Mouse (Mus musculus) cerebellum, postnatal 4 days (tissue): ENCODE results near the gene Iqgap3.

Source experiments
- DNase-seq, 2 experiments: peaks; one replicate each; pipeline ENCODE4 v3.0.0; 2022; ENCODE audit warnings: low spot score in 2 of 2, mixed read lengths in 1 of 2

The Iqgap3 gene

DNA sequence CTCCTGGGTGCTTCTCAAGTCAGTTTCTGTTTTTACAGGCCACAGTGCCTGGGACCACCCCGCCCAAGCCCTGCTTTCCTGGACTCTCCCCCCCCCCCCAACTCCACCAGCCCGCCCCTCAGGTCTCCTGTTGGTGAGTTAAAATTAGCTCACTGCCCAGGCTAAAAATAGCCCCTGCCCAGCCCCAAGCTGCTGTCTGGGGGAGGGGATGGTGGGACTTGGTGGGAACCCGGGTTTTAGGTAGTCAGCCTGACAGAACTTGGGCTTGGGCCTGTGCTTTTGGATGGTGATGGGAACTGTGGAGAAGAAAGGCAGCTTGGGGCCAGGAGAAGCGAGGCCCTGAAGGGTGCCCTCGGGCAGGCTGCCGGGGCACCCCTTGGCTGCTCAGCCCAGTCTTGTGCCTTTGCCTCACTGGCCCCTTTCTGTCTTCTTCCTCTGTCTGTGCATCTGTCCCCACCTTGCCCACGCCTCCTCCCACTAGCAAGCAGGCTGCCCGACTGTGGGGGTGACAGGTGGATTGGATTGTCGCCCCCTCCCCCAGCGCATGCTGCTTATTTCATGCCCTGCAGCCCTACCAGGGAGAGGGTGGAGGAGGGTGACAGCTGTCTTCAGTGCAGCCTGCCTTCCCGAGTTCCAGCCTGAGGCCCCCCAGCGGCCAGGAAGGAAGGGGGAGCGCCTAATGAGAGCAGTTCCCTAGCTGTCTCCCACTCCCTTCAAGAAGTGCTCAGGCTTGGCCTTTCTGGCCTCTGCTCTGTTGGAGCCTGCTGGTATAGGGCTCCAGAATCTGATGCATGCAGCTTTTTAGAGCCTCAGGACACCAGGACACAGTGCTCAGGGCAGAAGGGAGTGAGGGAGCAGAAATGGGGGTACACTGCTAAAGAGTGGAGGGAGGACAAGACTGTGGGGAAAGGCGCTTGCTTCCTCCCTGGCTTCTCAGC lies 68.6 kb downstream of the Iqgap3 start:
- peak in 1 of 2 experiments; percentile 66 for DNase-seq

DNA sequence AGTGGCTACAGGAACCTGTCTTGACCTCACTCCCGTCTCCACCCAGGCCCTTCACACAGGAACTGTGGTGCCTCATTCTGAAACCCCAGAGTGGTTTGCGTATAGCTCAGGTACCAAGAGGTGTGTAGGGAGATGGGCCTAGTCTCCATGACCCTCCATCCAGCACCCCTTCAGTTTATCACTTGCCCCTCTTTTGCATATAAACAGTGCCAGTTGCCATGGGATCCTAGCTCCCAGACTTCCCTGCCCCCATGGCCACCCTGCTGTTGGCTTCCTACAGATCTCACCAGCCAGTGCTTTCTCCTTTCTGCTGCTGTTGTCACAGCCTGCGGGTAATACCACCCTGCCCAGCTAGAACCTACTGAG lies 69.2 kb downstream of the Iqgap3 start:
- no peak for DNase-seq

DNA sequence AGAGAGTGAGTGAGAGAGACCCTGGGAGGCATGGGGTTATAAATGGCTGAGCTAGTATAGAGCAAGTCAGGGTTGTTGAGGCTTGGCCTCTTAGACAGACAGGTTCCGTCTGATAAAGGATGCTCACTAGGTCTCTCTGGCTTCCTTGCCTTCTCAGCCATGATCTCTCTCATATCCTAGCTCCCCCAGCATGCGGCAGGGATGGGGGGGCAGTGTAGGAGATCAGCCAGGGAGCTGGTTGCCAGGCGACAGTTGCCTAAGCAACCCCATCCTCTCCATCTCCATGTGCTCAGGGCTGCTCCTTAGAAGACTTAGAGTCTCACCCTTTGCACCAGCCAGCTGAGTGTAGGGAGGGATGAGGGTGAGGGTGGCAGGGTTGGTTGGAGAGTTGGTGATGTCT lies 70.3 kb downstream of the Iqgap3 start:
- peak in 1 of 2 experiments; percentile 73 for DNase-seq

DNA sequence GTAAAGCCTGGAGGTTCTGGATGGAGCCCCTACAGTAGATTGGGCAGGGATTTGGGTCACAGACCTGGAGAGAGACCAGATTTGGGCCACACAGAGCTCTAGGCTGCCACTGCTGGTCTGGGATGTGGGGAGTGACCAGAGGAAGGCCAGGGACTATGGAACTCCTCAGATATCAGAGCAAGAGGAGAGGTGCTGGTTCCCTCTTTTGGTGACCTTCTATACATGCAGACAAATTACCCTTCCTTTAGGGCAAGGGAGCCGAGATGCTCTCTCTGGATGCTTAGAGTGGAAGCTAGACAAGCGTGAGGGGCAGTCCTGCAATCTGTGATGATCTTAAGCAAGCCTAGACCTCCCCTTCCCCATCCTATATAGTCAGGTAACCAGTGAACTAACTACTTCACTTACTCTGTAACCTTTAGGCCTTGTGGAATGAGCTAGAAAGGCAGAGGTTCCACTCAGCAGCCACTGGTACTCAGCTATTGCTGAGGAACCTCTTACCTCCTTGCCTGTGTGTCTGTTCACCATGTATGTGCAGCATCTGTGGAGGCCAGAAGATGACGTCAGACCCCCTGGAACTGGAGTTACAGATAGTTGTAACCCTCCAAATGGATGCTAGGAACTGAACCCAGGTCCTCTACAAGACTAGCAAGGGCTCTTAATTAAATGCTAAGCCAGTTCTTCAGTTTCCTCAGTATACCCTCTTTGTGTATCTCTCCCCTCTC lies 71.7 kb downstream of the Iqgap3 start:
- no peak for DNase-seq

DNA sequence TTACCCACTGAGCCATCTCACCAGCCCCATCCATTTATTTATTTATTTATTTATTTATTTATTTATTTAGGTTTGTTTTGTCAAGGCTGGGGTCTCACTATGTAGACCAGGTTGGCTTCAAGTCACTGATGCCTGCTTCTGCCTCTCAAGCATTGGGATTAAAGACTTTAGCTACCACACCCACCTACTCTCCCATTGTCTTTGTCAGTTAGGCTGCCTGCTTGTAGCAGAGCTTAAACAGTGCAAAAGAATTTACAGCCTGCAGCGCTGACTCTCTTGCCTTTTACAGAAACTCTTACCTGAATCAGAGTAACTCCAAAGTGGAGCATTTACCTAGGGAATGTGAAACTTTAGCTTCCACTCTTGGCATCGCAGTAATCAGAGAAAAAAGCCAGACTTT lies 72.5 kb downstream of the Iqgap3 start:
- no peak for DNase-seq

DNA sequence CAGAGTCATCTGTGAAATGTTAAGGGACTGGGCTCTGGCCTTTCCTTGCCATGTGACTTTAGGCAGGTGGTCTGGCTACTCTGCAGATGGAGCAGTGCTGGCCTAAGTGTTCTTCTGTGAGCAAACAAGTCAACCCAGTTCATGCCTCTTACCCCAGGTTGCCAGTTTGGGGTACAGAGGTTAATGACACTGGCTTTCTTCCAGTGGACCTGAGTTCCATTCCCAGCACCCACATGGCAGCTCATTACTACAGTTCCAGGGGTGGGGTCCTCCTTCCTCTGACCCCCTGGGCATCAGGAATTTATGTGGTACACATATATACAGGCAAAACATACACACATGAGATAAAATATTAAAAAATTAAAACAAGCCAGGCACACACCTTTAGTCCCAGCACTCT lies 75.0 kb downstream of the Iqgap3 start:
- DNase-seq, result no peak

DNA sequence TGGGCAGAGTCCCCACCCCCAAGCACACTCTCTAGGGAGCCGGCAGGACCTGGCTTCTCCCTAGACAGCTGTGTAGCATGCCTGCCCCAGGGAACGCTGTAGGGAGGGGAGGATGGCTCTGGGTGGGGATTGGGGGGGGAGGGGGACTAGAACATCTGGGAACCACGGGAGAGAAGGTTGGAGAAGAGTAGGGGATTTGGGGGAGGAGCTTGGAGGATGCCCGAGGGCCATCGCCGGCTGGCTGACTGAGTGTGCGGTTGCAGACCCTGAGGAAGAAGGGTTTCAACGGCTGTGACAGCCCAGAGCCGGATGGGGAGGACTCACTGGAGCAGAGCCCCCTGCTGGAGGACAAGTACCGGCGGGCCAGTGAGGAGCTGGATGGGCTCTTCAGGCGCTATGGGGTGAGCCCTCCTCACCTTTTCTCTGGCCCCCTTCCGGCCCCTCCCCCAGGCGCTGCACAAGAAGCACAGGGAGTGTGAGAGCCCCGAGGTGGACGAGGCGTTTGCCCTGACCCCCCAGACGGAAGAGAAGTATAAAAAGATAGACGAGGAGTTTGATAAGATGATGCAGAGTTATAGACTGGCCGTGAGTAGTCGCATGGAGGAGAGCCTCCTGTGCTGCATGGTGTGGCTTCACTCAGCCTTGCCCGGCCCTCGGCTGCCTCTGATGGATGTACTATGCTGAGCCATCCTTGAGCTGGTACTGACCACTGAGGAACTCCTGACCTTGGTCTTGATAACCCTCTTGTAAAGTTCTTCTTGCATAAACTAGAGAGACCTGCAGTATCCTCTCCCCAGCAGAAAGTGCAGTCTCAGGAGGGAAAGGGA lies 76.2 kb downstream of the Iqgap3 start:
- DNase-seq, result peak in 1 of 2 experiments; percentile 52

DNA sequence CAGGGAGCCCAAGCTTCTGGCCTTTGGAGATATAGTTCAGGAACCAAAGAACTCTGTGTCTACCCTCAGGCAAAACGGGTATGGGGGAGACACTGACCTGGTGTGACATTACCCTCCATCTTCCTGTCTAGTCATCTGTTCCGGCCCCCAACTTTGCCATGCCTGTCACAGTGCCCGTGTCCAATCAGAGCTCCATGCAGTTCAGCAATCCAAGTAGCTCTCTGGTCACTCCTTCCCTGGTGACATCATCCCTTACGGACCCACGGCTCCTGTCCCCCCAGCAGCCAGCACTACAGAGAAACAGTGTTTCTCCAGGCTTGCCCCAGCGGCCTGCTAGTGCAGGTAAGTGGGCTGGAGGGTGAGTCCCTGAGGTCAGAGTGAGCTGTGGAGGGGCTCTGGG lies 77.2 kb downstream of the Iqgap3 start:
- DNase-seq, result no peak

DNA sequence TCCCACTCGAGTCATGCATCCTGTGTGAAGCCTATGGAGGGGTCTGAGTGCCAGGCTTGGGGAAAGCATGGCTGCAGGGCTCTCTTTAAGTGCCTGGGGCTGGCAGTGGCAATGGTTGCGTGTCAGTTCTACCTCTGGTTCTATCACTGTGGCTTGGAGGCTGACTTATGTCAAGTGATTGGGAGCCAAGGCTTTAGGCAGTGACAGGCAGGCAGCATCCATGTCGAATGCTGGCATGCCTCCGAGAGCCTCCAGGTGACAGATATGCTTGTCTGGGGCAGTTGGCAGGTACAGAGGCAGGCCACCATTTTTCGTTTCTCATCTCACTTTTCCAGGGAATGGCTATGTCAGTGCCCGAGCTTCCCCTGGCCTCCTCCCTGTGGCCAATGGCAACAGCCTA lies 79.1 kb downstream of the Iqgap3 start:
- DNase-seq, result no peak

DNA sequence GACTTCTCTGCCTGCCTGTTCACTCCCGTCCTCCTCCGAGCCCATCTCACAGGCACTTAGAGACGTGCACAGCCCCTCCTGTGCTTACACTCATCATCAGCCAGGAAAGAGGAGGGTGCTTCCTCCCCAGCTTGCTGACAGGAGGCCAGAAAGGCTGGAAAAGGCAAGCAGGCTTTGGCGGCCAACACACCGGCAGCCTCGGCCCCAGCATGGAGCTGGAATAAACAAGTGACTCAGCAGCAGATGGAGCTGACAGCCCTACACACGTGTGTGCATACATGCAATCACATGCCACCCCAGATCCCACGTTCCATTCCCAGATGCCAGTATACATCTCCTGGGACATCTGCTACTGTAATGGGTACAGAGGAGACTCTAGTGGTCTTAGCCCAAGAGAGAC lies 80.5 kb downstream of the Iqgap3 start:
- no peak for DNase-seq

DNA sequence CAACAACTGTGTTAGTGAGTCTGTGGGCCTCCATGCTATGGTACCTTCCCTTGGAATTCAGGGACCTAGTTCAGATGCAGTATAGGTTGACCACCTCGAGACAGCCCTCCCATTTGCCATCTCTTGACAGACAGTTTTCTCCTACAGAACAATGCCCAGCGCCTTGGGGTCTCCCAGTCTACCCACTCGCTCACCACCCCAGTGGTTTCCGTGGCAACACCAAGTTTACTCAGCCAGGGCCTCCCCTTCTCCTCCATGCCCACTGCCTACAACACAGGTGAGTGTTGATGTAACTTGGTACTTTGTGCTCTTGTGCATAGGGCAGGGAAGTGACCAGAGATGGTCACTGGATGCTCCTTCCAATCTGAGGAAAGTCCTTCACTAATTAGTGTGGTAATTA lies 81.0 kb downstream of the Iqgap3 start:
- DNase-seq, result no peak

DNA sequence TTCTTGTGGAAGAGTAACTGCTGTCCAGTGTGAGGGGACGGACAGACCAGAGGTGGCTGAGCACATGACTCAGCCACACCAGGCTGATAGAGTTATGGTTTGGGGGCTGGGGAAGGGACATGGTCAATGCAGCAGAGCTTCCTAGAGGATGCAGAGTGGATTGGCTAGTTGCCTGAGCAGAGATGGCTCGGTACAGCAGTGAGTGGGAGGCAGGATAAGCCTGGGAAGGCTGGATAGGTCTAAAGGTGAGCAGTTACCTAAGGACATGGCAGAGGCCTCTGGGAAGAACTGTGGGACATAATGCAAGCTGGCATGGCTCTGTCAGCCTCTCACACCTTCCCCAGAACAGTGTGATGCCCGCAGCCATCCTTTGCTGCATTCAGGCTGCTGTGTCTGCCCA lies 82.1 kb downstream of the Iqgap3 start:
- no peak for DNase-seq

DNA sequence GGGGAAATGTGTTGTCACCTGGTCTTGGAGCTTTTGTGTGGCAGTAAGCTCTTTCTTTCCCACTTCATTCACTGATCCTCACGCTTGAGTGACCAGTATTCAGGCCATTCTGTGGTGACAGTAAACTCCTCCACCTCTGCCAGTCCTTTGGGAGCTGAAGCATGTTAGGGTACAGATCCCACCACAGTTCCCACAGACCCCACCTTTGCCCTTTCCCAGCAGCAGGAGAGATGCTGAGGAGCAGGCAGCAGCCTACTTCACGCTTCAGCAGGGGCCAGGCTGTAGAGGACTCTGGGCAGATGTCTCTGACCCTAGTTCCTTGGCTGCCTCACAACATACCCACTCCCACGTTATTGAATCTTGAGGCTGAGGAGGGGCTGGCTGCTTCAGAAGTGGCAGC lies 82.5 kb downstream of the Iqgap3 start:
- no peak for DNase-seq

DNA sequence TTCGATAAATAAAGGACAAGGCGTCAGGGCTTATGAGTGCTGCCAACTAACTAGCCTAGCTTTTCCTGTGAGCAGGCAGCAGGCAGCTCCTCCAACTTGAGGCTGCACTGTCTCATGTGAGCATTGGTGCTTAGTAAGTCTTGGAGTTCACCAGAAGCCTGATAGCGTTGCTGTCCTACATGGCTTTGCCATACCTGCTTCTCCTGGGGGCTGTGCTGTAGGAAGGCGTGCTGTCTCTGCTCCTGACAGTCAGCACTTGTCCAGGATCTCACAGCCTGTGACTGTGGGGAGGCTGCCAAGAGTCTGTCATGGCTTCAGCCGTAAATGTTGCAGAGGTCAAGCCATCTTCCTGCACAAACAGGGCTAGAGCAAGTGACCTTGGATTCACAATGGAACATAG lies 84.3 kb downstream of the Iqgap3 start:
- no peak for DNase-seq

DNA sequence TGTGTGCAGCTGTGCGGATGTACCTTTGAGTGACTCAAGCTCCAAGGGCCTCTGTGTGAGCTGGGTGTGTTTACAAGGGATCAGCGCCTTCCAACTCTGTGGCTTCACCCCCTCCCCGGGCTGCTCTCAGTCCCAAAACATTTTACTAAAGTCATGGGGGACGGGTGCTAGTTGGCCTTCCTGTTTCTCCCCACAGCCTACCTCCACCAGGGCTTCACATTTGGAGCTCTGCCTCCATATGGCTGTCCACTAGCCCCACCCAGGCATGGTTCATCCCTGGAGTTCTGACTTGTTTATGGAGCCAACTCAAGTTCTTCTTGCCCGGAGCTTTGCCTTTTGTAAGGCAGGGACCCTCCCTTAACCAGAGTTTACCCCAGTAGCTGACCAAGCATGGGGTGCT lies 88.6 kb downstream of the Iqgap3 start:
- DNase-seq, result no peak
